Mouse (Mus musculus): ENCODE results near the gene Myh7.

- no peak for TF ChIP-seq CTCF (IDR thresholded peaks at IDR 0.05; ENCODE audit: borderline replicate concordance, extremely low read depth, insufficient read depth, insufficient read length)
- TF ChIP-seq POLR2A (IDR thresholded peaks at IDR 0.05; ENCODE audit: borderline replicate concordance, extremely low read depth, insufficient read depth, insufficient read length, poor library complexity, severe bottlenecking), result no peak
Measured at GRCm38 (mm10) chr14:54967874-54968273, 26.6 kb downstream of the Myh7 start.
